Mouse (Mus musculus): ENCODE measurements around the gene Ovol1. TPM values are rescaled to one million over a fixed set of nuclear protein-coding genes. Genes with fewer than 3 reads are reported as not detected.
A peak's percentile ranks its signal among the peaks of the same experiment; 100 is the strongest.

Gene Ovol1
- polyA plus RNA-seq (2014; fragmentation: Nextera tagmentation; extraction: Ambion mirVana): 0.89 and 1.0 TPM in 2 replicates

DNA sequence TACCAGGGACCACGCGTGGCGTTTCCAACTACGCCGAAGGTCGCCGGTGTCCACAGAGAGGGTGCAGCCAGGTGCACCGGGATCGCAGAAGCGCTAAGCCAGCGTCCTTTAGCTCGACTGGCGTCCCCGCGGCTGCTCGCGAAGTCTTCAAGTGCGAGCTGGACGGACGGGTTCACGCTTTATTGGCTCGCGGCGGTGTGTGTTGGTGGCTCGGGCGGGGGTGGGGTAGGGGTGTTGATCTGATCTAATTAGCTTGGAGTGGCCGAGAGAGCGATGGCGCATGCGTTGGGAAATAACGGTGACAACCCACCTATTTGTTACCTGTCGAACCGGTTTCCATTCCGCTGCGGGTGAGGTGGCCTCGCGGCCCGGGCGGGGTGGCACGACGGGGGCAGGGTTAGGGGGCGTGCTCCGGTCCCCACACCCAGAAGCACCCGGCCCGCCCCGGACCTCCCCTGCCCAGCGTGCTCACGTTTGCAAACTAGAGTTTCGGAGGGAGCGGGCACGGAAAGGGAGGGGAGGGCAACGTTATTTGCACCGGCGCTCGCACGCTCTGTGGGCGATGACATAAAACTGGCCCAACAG lies at the start of gene Ovol1:
TSS of gene Ovol1 (minus strand) at position 190 of the 585 bp plus-strand sequence.
- Histone ChIP-seq H3K27ac (ENCODE audit: low read depth) (peak within 1 kb of the TSS; percentile 63), H3K27me3 (ENCODE audit: insufficient read depth, low read length) (peaks cover 77% of the 10 kb centered on the region), H3K9me3 (ENCODE audit: low read depth, low read length) (no peaks in the 10 kb centered on the region), H3K9ac (peak within 1 kb of the TSS; percentile 33; the same call in 1 of the 2 replicates), H3K4me2 (peak within 1 kb of the TSS; percentile 69), H3K4me1 (ENCODE audit: insufficient read depth) (peaks cover 6% of the 10 kb centered on the region), H3K4me3 (ENCODE audit: low read depth, low read length) (peak within 1 kb of the TSS; percentile 39), H3K36me3 (ENCODE audit: insufficient read depth) (no peaks in the 10 kb centered on the region)
- peak; percentile 72 for DNase-seq
- ATAC-seq (ENCODE audit: insufficient read depth): peak; percentile 74
- TF ChIP-seq CTCF (IDR thresholded peaks at IDR 0.05; ENCODE audit: low read depth): no peak
- under 1% methylated on average over 57 of the region's 57 CpGs for WGBS

DNA sequence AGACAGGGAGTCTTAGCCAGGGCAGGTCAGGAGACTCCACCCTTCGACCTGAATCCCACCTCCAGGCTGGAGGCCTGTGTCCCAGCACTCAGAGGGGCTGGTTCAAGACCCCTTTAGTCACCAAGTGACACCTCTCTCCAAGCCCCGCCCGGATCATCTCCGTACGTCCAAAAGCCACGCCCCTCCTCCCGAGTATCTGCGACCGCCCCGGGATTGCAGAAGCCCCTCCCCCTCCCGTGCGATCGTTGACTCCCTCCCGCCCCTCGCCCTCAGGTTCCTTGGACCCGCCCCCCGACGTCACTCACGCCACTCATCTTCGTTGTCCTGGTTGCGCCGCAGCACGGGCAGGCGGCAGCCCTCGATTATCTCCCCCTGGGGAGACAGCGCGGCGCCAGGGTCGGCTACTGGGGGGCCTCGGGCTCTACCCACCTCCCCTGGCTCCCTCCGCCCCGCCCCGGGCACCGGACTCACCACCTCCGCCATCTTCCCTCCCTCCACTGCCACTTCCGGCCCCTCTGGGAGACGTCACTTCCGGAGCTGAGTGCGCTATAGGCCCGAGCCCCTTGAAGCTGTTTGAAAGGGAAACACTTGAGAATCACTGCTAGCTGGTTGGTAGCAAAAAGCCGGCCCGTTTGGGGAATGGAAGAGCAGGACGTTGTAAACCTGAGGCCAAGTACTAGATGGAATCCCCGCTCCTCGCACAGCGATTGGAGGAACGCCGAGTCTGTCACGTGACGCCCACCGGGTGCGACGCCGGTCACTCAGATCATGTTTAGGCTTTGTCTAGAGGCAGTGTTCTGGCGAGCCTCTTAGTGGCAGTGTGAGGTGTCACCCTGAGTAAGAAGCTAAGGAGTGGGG lies 49.3 kb upstream of the Ovol1 start, which contains the start of gene Kat5:
TSS of gene Kat5 (minus strand) at position 691 of the 858 bp plus-strand sequence.
- peaks cover 42% of the 10 kb centered on the region for H3K36me3 ChIP-seq (ENCODE audit: insufficient read depth)
- H3K27ac ChIP-seq (ENCODE audit: low read depth): peak within 1 kb of the TSS; percentile 99
- whole genome bisulfite sequencing: 1% methylated on average over 55 of the region's 55 CpGs
- peak; percentile 13; the same call in 1 of the 2 replicates for TF ChIP-seq CTCF (IDR thresholded peaks at IDR 0.05; ENCODE audit: low read depth)
- no peaks in the 10 kb centered on the region for H3K27me3 ChIP-seq (ENCODE audit: insufficient read depth, low read length)
- peak within 1 kb of the TSS; percentile 79 for H3K9ac ChIP-seq
- no peaks in the 10 kb centered on the region for H3K9me3 ChIP-seq (ENCODE audit: low read depth, low read length)
- peak; percentile 94 for DNase-seq
- peak within 1 kb of the TSS; percentile 66 for H3K4me2 ChIP-seq
- ATAC-seq (ENCODE audit: insufficient read depth): peak; percentile 95
- H3K4me1 ChIP-seq (ENCODE audit: insufficient read depth): peaks cover 6% of the 10 kb centered on the region; the same call in 1 of the 2 replicates
- peak within 1 kb of the TSS; percentile 68 for H3K4me3 ChIP-seq (ENCODE audit: low read depth, low read length)

DNA sequence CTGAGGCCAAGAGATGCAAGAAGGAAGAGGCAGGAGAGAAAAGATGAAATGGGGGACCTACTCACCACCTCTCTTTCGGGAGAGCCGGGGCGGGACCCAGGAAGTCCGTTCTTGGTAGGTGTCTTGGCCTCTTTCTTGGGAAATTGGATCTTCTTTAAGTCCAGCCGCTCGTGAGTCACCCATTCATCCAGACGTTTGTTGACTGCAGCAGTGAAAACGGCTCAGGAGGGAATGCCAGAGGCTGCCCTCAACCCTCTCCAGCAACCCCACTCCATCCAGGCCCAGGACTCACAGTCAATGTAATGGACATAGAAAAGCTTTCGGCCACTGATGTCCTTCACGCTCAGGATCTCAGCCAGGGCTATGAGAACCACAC lies 48.7 kb upstream of the Ovol1 start:
- peak overlapping the region; percentile 68 for H3K4me3 ChIP-seq (ENCODE audit: low read depth, low read length)
- H3K9ac ChIP-seq: peak overlapping the region; percentile 79
- H3K36me3 ChIP-seq (ENCODE audit: insufficient read depth): peaks cover 48% of the 10 kb centered on the region
- H3K9me3 ChIP-seq (ENCODE audit: low read depth, low read length): no peaks in the 10 kb centered on the region
- DNase-seq (no peak), ATAC-seq (ENCODE audit: insufficient read depth) (no peak)
- no peak for TF ChIP-seq CTCF (IDR thresholded peaks at IDR 0.05; ENCODE audit: low read depth)
- peaks cover 6% of the 10 kb centered on the region; the same call in 1 of the 2 replicates for H3K4me1 ChIP-seq (ENCODE audit: insufficient read depth)
- H3K4me2 ChIP-seq: peak overlapping the region; percentile 66
- H3K27me3 ChIP-seq (ENCODE audit: insufficient read depth, low read length): no peaks in the 10 kb centered on the region
- peak overlapping the region; percentile 99 for H3K27ac ChIP-seq (ENCODE audit: low read depth)
- 49% methylated on average over 10 of the region's 10 CpGs for WGBS

DNA sequence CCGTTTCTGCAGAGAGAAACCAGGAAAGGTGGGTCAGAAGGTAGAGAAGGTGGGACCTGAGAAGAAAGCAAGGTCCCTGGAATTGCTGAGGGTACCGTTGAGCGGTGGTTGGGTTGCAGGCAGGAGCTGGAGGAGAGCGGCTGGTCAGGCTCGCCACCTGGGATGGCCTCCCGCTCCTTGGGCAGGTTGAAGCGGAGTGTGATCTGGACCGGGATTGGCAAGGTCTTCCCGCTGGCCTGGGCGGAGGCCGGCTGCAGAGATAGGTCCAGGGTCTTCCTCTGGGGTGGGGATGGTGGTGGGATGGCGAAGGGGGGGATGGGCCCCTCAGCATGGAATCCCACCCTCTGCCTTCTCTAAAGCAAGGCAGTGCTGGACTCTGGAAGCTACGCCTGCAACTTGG lies 48.3 kb upstream of the Ovol1 start:
- ATAC-seq (ENCODE audit: insufficient read depth) (no peak), DNase-seq (no peak)
- Histone ChIP-seq H3K4me3 (ENCODE audit: low read depth, low read length) (peak overlapping the region; percentile 68), H3K4me1 (ENCODE audit: insufficient read depth) (peaks cover 6% of the 10 kb centered on the region; the same call in 1 of the 2 replicates), H3K27ac (ENCODE audit: low read depth) (no peak overlapping the region), H3K9ac (0 out of 2 replicates have a peak overlapping the region, but pooled peaks have one; percentile 11), H3K9me3 (ENCODE audit: low read depth, low read length) (no peaks in the 10 kb centered on the region), H3K27me3 (ENCODE audit: insufficient read depth, low read length) (no peaks in the 10 kb centered on the region), H3K36me3 (ENCODE audit: insufficient read depth) (peaks cover 52% of the 10 kb centered on the region), H3K4me2 (peak overlapping the region; percentile 66)
- TF ChIP-seq CTCF (IDR thresholded peaks at IDR 0.05; ENCODE audit: low read depth): no peak
- 96% methylated on average over 13 of the region's 13 CpGs for WGBS

DNA sequence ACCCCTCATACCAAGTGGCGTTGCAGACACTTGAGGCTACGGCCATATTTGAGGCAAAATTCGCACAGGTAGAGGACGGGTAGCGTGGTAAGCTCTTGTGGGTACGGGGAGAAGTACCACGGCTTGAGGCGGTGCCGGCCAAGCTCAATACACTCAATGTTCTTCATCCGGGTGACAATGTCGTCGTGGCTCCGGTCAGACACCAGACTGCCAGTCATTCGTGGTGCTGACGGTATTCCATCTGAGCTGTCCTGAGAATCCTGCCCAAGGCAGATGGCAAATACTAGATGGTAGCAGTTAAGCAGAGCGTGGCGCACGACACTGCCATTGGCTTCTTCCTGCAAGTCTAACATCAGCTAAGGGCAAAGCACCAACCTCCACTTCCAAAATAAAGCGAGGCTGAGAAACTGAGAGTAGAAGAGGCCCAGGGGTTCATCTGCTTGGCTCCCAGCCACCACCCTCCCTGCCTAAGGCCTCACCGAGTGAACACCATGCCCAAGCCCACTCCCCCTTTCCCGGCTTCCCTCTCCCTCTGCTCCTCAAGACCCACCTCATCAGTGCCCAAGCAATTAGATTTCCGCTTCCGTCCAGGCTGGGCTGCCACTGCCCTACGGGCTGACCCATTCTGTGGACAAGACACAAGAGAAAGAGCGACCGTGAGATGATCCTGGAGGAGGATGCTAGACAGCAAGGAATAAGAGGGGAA lies 47.4 kb upstream of the Ovol1 start:
- Histone ChIP-seq H3K9ac (no peak overlapping the region), H3K27ac (ENCODE audit: low read depth) (no peak overlapping the region), H3K36me3 (ENCODE audit: insufficient read depth) (peaks cover 61% of the 10 kb centered on the region), H3K9me3 (ENCODE audit: low read depth, low read length) (no peaks in the 10 kb centered on the region), H3K27me3 (ENCODE audit: insufficient read depth, low read length) (no peaks in the 10 kb centered on the region), H3K4me2 (no peak overlapping the region; the same call in 1 of the 2 replicates), H3K4me3 (ENCODE audit: low read depth, low read length) (no peak overlapping the region), H3K4me1 (ENCODE audit: insufficient read depth) (peaks cover 12% of the 10 kb centered on the region; the same call in 1 of the 2 replicates)
- ATAC-seq (ENCODE audit: insufficient read depth) (no peak), DNase-seq (no peak)
- WGBS: 94% methylated on average over 26 of the region's 26 CpGs
- no peak for TF ChIP-seq CTCF (IDR thresholded peaks at IDR 0.05; ENCODE audit: low read depth)

DNA sequence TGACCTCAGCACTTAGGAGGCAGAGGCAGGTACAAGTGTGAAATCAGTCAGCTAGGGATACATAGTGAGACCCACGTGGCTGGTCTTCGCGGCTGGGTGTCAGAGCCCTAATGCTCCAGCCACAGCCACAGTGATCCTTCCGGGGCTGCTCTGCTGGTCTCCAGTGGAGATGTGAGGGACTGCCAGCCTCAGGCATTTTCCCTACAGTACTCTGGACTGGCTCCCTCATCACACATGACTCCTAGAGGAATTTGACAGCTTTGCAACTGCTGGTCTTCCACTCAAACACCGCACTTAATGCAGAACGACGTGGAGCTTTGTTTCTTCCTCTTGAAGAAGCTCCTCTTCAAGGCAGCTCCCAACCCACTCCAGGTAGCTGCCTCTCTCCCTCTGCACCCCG lies 45.8 kb upstream of the Ovol1 start:
- ATAC-seq (ENCODE audit: insufficient read depth) (no peak), DNase-seq (no peak)
- no peak overlapping the region for H3K9ac ChIP-seq
- TF ChIP-seq CTCF (IDR thresholded peaks at IDR 0.05; ENCODE audit: low read depth): peak; percentile 7; the same call in 1 of the 2 replicates
- no peaks in the 10 kb centered on the region for H3K9me3 ChIP-seq (ENCODE audit: low read depth, low read length)
- H3K4me3 ChIP-seq (ENCODE audit: low read depth, low read length): no peak overlapping the region
- H3K36me3 ChIP-seq (ENCODE audit: insufficient read depth): peaks cover 62% of the 10 kb centered on the region
- H3K4me2 ChIP-seq: no peak overlapping the region
- H3K27ac ChIP-seq (ENCODE audit: low read depth): no peak overlapping the region
- no peaks in the 10 kb centered on the region for H3K27me3 ChIP-seq (ENCODE audit: insufficient read depth, low read length)
- H3K4me1 ChIP-seq (ENCODE audit: insufficient read depth): peaks cover 17% of the 10 kb centered on the region; the same call in 1 of the 2 replicates
- 82% methylated on average over 8 of the region's 8 CpGs for WGBS
